Mouse (Mus musculus) ES-Bruce4 (cell line): Measurements from ENCODE around the gene Rpsa. TPM values are rescaled to one million over a fixed set of nuclear protein-coding genes. Genes with fewer than 3 reads are reported as not detected.

Experiments used
- H3K27ac ChIP-seq: 2 replicates; pipeline ENCODE4 v1.5.1; 2012; ENCODE audit warnings: low read length, inconsistent platforms; ENCODE audit not compliant: insufficient read depth
- H3K27me3 ChIP-seq: 2 replicates; pipeline ENCODE4 v1.6.1; 2012; ENCODE audit warnings: mild to moderate bottlenecking, low read length, inconsistent platforms; ENCODE audit not compliant: control insufficient read depth, poor library complexity, insufficient read depth, severe bottlenecking
- H3K36me3 ChIP-seq: 2 replicates; pipeline ENCODE4 v1.6.1; 2012; ENCODE audit warnings: inconsistent platforms, mild to moderate bottlenecking, low read length, moderate library complexity; ENCODE audit not compliant: control insufficient read depth, poor library complexity, insufficient read depth, severe bottlenecking
- H3K4me1 ChIP-seq: one replicate; pipeline ENCODE4 v1.8.1; 2011; ENCODE audit warnings: low read length; ENCODE audit not compliant: control insufficient read depth, insufficient read depth
- H3K4me3 ChIP-seq: 2 replicates; pipeline ENCODE4 v1.5.1; 2011; ENCODE audit warnings: low read depth, mild to moderate bottlenecking, low read length
- H3K9ac ChIP-seq: 2 replicates; pipeline ENCODE4 v1.6.1; 2012; ENCODE audit warnings: low read depth, mild to moderate bottlenecking, inconsistent platforms; ENCODE audit not compliant: poor library complexity, severe bottlenecking
- H3K9me3 ChIP-seq: replicated peaks from 2 replicates; pipeline ENCODE4 v1.6.1; 2012; ENCODE audit warnings: mild to moderate bottlenecking, low read length, inconsistent platforms; ENCODE audit not compliant: control insufficient read depth, poor library complexity, insufficient read depth, severe bottlenecking
- CTCF ChIP-seq: IDR thresholded peaks from one replicate; pipeline ENCODE4 v1.8.1; 2011; ENCODE audit warnings: low read depth, low read length
- EP300 ChIP-seq: IDR thresholded peaks from 2 replicates; pipeline ENCODE4 v1.6.1; 2011; ENCODE audit warnings: low read depth, low read length; ENCODE audit not compliant: insufficient read depth
- POLR2A ChIP-seq: IDR thresholded peaks from one replicate; pipeline ENCODE4 v1.8.1; 2011; ENCODE audit warnings: low read length; ENCODE audit not compliant: insufficient read depth
- polyA plus RNA-seq: library from polyadenylated mRNA; stranded (reverse); fragments of >200 nt; gene quantifications from 2 replicates; pipeline ENCODE4 v1.2.4, GENCODE M21; 2011; ENCODE audit warnings: low read depth; ENCODE audit not compliant: missing spikeins, insufficient read depth, insufficient read length

The Rpsa gene
- polyA plus RNA-seq, 1 experiment, result 2,205 TPM

DNA sequence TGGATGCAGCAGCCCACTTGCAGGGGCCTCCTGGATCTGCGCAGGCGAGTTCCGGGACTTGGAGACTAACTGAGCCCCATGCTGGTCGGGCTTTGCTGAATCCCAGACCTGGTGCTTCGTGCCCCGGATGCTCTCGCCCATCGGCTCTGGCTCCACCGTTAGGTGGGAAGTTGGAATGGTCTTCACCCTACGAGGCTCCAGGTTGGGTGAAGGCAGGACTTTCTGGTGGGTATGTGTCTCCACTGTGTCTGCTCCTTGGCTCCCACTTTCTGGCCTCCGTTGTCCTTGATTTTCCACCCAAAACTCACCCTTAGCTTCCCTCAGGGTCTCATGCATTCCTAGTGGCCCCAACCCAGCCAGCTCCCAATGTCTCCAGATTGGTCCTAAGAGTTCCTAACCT is 8.0 kb downstream of the Rpsa start:
- Histone ChIP-seq H3K9ac (no peak overlapping the region), H3K9me3 (no peaks in the 10 kb centered on the region), H3K4me3 (no peak overlapping the region), H3K4me1 (no peaks in the 10 kb centered on the region), H3K27me3 (no peaks in the 10 kb centered on the region), H3K36me3 (peaks cover 26% of the 10 kb centered on the region), H3K27ac (no peak overlapping the region)
- TF ChIP-seq POLR2A (no peak), CTCF (no peak), EP300 (no peak)

DNA sequence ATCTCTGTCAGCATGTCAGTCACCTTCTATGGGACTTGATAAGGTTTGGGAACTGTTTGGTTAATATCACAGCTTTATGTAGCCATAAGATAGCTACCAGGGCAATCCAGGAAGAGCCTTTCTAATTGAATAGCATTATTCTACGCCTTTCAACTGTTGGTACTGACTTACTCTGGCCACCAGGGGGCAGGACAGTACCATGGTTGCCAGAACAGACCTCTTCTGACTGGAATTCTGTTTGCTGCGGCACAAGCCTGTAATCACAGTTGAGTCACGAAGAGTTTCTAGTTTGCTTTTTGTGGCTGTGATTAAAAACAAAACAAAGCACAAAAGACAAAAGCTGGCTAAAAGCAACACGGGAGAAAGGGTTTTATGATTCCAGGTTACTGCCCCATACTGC is 13.2 kb downstream of the Rpsa start:
- no peak for TF ChIP-seq EP300
- peak; percentile 63 for TF ChIP-seq CTCF
- no peak for TF ChIP-seq POLR2A
- Histone ChIP-seq H3K4me3 (no peak overlapping the region), H3K27me3 (no peaks in the 10 kb centered on the region), H3K4me1 (no peaks in the 10 kb centered on the region), H3K27ac (no peak overlapping the region), H3K9ac (no peak overlapping the region), H3K9me3 (no peaks in the 10 kb centered on the region), H3K36me3 (no peaks in the 10 kb centered on the region)

DNA sequence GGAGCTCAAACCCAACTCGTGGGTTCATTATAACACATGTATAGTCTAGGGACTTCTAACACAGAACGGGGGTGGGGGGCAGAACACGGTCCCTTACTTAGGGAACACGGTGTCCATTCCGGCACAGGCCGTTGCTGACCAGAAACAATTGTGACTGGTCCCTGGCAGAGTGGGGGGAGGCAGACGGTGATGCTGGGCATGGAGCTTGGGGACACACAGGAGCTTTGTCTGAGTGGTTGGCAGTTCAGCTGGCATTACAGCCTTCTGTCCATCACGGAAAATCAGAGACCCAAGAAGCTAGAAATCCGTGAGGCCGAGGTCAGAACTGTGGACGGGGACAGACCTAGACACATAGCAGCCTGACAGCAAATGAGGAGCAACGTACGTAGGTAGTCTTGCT is 17.0 kb downstream of the Rpsa start:
- TF ChIP-seq EP300 (no peak), CTCF (no peak), POLR2A (no peak)
- H3K27ac ChIP-seq, result no peak overlapping the region
- H3K27me3 ChIP-seq, result no peaks in the 10 kb centered on the region
- no peak overlapping the region for H3K4me3 ChIP-seq
- H3K9ac ChIP-seq, result no peak overlapping the region
- no peaks in the 10 kb centered on the region for H3K36me3 ChIP-seq
- peaks cover 3% of the 10 kb centered on the region for H3K4me1 ChIP-seq
- H3K9me3 ChIP-seq, result no peaks in the 10 kb centered on the region

DNA sequence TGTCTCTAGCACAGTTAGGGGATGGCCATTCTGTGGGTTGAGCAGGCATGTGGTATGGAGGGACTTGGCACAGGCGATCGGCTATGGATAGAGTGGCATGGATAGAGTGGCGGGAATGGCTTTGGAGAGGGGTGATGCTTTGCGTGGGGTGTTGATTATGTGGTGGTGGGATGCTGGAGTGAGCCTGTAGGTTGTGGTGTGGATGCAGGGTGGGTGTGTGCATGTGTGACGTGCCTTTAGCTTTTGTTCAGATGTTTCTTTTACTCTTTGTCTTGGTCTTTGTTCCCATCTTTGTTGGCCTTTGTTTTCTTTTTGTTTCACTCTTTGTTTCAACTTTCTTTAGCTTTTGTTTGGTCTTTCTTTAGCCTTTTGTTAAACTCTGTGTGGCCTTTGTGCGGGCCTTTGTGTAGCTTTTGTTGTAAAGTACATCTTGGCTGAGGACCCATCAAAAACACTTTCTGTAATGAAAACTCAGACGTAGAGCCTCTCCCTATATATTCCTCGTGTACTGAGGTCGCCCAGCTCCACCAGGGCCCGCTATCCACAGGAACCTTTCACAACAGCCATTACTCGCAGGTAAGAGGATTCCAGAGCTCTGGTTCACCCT is 21.8 kb downstream of the Rpsa start, which contains the start of gene Mobp:
Gene Mobp (plus strand): TSS at position 486 of the 607 bp plus-strand sequence.
- H3K4me1 ChIP-seq, result peaks cover 8% of the 10 kb centered on the region
- H3K9me3 ChIP-seq, result no peaks in the 10 kb centered on the region
- H3K36me3 ChIP-seq, result no peaks in the 10 kb centered on the region
- peak within 1 kb of the TSS; percentile 75 for H3K27ac ChIP-seq
- no peaks in the 10 kb centered on the region for H3K27me3 ChIP-seq
- H3K4me3 ChIP-seq, result peak within 1 kb of the TSS; percentile 76
- no peak within 1 kb of the TSS; the same call in 1 of the 2 replicates for H3K9ac ChIP-seq
- TF ChIP-seq POLR2A (no peak), EP300 (peak; percentile 87), CTCF (no peak)

DNA sequence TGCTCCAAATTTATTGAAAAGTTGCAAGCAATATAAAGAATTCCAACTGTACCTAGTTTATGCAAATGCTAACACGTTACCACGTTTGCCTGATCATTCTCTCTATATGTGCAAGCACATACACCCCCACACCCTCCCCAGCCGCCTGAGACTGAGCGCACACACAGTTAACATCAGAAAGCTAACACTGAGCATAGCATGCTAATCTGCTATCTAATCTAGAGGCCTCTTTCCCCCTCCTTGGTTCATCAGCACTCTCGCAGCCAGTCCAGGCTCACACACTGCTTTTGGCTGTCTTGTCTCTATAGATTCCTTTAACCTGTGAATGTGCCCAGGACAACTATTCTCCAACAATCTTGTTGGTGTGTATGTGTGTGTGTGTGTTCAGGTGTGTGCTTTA is 23.7 kb downstream of the Rpsa start:
- H3K36me3 ChIP-seq, result no peaks in the 10 kb centered on the region
- H3K27ac ChIP-seq, result no peak overlapping the region
- no peaks in the 10 kb centered on the region for H3K9me3 ChIP-seq
- H3K9ac ChIP-seq, result no peak overlapping the region
- no peak for TF ChIP-seq EP300
- no peak for TF ChIP-seq POLR2A
- no peak for TF ChIP-seq CTCF
- H3K4me1 ChIP-seq, result peaks cover 8% of the 10 kb centered on the region
- no peaks in the 10 kb centered on the region for H3K27me3 ChIP-seq
- H3K4me3 ChIP-seq, result no peak overlapping the region

DNA sequence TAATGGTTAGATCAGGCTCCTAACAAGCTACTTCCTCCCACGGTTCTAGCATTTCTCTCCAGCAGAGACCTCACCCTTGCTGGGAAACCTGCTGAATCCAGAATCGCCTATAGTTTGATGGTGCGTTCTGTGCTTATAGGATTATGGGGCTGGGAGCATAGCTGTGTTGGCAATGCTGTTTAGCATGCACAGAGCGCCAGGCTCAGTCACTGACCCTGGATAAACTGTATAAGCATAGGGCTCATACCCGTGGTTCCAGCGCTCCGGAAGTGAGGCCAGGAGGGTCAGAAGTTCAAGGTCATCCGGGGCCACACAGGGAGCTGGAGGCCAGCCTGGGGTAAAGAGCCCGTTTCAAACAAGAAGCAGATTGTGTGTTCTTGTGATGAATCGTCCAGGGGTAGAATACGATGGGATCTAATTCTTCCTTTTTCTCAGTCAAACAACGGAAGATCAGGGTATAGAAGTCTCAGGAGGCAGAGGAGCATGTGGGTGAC is 24.5 kb downstream of the Rpsa start:
- Histone ChIP-seq H3K9ac (no peak overlapping the region), H3K4me3 (no peak overlapping the region), H3K27ac (peak overlapping the region; percentile 22), H3K9me3 (no peaks in the 10 kb centered on the region), H3K27me3 (no peaks in the 10 kb centered on the region), H3K36me3 (no peaks in the 10 kb centered on the region), H3K4me1 (peaks cover 8% of the 10 kb centered on the region)
- no peak for TF ChIP-seq CTCF
- TF ChIP-seq POLR2A, result no peak
- peak; percentile 86 for TF ChIP-seq EP300
